Mouse (Mus musculus) lung, postnatal 25 days (tissue): Measurements from ENCODE around the gene Ccnd3.

ENCODE experiments used
- DNase-seq: peaks from one replicate; pipeline ENCODE4 v3.0.0; 2022; ENCODE audit warnings: low spot score

The Ccnd3 gene

DNA sequence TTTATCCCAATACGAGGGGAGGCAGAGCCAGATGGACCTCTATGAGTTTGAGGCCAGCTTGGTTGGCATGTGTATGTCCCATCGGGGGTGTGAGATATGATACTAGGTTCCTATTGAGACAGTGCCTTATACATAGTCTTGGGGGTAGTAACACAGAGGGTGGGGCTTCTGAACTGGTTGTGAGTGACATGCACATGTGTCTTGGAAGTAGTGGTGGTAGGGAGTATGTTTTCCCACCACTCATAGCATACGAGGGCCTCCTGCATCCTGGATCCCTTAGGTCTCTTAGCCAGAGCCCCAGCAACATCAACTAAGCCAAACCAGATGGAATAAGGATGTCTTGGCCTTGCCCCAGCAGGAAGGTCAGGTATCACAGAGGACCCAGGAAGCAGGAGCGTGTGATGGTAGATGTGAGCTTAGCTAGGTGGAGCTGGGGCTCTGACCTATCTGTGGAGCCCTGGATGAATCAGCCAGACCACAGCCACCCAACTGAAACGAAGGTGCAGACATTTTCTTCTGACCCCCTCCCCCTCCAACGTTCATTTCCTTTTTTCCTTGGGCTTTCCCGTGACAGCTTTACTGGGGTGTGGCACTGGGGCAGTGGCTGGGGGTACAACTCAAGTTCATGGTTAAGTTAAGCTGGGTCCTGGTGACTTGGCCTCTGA is 10.5 kb downstream of the Ccnd3 start:
- no peak for DNase-seq

DNA sequence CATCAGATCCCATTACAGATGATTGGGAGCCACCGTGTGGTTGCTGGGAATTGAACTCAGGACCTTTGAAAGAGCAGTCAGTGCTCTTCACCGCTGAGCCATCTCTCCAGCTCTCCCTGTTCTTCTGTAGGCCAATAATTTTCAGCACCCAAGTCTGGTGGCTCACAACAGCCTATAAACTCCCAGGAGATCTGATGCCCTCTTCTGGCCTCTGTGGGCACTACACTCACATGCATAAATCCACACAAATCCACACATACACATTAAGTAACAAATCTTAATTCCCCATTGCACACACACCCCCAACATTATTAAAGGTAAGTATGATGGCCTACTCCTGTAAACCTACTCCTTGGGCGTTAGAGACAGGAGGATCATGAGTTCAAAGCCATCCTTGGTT is 11.4 kb downstream of the Ccnd3 start:
- DNase-seq = no peak

DNA sequence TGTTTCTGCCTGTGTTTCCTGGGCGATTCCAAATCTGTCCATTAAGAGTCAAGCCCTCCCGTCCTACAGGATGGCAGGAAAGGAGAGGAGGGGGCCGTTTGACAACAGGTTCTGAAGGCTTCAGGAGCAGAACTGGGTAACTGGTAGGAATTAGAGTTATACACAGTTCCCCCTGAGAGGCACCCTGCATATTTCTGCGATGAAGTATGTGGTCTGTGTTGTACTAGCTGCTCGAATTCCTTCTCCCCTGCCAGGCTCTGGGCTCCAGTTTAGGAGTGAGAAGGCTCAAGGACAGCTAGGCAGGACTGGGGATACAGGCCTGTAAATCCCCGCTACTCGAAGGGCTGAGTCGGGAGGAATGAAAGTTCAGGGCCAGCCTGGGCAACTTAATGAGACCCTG is 13.4 kb downstream of the Ccnd3 start:
- DNase-seq = peak; percentile 56

DNA sequence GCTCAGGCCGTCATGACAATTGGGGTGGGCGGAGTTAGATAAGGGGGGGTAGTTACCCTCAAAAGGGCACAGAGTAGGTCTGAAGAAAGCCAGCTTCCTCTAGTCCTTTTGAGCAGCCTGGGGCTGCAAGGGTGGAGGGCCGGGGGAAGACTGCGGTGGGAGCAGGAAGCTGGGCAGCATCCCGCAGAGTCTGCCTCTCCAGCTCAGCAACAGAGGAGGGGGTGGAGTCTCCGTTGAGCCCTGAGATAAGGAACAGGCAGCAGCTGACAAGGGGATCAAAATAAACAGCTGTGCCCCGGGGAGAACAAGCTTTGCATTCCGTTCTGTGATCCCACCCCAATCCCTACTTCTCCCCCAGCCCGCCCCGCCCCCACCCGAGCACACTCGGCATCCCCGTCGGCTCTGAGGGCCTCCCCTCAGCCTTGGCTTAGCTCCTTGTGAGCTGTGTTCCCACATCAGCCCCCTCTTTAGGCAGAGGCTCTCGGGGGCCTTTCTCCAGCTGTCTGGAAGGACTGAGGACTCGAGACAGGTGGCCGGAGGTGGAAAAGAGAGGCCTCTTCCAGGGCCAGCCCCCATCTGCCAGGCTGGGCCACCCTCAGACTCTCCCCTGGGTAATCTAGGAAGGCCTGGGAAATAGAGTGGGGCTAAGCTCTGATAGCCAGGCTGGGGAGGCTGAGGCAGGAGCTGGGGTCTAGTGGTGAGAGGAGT is 16.9 kb downstream of the Ccnd3 start:
- DNase-seq = peak; percentile 76

DNA sequence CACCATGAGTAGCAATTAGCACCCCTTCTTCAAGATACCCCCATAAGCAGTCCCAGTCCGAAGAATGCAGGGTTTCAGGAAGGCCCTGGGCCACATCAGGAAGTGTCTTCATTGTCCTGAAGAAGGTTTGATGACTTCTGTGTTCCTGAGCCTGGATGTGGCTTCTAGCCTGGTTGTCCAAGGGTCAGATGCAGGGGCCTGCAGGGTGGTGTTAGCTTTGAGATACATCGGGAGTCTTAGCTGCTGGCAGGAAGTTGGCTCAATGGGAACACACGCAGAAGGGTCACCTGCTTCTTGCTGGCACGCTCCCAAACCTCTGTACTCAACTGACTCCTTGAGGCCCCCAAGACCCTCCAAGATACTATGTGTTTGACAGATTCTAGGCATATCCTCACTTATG is 17.7 kb downstream of the Ccnd3 start:
- DNase-seq = no peak

DNA sequence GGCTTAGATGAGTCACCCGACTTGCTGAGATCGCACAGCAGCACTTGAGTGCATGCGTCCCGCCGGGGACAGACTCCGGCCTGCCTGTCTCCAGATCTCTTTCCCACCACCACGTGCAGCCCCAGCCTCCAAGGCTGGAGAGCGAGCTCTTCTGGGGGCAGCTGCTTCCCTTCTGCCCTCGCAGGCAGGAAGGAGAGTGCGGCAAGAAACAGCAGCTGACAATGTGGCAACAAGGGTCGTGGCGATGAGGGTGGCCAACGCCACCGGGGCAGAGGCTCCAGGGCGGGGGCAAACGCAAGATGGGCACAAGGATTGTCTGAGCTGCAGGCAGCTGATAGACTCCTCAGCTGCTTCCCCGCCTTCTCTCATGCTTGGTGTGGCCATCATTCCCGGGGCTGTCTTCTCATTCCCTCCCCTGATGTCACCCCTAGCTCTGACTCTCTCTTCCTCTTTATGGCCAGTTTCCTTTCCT is 18.4 kb downstream of the Ccnd3 start:
- no peak for DNase-seq

DNA sequence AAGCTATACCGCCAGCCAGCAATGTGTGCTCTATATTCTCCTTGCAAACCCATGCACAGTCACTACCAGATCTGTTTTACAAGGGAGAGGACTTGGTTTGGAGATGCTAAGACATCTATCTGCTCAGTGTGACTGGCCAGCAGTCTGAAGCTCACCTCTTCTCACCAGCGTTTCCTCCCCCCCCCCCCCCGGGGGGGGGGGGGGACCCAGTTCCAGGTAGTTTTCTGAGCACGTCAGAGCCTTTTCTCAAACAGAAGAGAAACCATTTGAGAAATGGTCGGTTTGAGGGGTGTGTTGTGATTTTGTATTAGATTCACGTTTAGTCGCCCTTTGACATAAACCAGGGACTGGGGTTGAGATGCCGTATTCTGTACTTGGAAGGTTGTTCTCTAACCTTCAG is 19.2 kb downstream of the Ccnd3 start:
- no peak for DNase-seq

DNA sequence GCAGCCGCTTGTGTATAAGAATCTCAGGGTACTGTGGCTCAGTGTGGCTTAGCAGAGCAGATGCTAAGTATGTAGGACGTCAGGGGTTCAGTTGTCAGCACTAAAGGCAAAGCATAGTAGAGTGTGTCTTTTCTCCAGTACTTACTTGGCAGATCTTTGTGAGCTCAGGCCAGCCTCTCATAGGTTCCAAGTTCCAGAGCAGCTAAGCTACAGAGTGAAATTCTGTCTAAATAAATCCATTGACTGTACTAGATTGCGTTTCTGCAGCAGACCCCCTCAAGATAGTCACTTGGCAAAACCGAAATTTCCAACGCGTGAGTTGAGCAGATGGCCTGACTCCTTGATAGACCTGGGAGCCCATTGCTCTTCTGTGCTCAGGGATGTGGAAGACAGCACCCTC is 20.1 kb downstream of the Ccnd3 start:
- DNase-seq = no peak

DNA sequence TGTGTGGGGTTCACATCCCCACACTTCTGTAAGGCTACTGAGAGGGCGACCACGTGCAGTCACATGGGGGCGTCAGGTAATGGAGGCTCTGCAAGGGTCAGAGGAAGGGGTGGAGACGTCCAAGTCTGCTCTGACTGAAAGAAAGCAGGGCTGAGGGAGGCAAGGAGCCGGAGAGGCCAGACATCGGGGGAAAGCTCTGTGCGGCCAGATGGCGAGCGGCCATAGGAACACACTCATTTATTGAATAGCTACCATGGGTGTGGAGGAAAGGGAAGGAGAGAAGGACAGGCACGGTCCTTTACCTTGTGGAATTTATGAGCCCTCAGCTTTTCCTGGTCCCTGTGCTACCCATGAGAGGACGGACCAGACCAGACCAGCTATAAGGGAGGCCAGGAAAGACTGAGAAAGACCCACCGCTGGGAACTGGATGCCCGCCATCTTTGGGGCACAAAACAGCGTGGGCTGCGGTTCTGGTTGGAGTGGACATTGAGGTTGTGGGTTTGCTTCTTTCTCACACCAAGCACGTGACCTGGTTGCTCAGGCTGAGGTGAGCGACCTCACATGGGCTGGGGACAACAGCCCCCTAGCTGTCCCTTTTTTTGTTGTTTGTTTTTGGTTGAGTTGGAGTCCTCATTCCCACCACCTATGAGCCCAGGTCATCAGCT is 22.1 kb downstream of the Ccnd3 start:
- DNase-seq = no peak

DNA sequence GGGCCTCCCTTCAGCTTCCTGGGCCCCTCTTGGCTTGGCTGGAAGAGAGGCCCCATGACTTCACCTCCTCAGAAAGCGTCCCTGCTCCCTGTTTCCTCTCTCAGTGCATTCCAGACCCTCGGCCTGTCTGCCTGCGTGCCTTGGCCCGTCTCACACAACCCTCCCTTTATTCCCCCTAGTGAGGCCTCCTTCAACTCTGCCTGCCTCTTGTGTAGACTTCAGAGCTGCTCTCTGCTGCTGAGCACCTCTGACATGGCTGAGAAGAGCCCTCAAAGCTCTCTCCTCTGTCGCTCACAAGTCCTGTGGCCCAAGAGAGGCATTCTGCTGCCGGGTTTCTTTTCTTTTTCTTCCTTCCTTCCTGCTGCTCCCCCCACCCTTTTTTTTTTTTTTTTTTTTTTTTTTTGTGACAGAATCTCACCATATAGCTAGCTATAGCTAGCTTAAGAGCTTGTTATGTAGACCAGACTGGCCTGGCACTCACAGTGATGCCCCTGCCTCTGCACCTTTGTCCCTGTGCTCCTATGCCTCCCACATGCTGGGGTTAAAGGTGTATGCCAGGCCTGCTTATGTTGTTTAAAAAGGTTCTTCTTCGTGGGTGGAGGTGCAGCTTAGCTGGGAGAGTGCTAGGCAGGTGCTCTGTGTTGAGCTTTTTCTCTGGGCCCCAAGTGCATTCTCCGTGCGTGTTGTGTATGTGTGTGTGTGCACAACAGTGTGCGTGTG is 22.9 kb downstream of the Ccnd3 start:
- DNase-seq = peak; percentile 57

DNA sequence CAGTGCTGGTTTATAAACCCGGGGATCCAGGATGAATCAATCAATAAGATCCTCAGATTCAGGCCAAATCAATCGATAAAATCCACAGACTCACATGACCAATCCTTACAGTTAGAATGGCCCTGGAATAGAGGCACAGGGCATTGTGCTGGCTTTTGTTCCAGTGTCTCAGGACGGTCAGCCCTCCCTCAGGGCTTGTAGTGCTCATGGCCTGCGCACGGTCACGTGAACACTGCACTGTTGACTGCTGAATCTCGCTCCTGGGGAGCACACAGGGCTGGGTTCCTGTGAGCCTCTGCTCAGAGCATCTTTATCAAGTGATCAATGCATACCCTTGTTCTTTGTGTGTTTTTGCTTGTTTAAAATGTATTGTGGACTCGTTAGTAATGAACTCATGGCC is 24.1 kb downstream of the Ccnd3 start:
- DNase-seq = no peak

DNA sequence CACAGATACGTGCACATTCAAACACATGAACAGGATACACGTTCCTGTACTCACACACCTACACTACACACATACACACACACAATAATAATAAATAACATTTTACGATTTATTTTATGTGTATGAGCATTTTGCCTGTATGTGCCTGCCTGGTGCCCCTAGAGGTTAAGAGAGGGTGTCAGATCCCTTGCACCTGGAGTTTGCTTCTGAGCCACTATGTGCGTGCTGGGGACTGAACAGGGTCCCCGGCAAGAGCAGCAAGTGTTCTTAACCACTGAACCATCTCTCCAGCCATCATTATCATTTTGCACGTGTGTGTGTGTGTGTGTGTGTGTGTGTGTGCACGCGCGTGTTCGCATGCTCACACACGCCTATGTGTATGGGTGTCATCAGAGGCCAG is 24.7 kb downstream of the Ccnd3 start:
- no peak for DNase-seq

DNA sequence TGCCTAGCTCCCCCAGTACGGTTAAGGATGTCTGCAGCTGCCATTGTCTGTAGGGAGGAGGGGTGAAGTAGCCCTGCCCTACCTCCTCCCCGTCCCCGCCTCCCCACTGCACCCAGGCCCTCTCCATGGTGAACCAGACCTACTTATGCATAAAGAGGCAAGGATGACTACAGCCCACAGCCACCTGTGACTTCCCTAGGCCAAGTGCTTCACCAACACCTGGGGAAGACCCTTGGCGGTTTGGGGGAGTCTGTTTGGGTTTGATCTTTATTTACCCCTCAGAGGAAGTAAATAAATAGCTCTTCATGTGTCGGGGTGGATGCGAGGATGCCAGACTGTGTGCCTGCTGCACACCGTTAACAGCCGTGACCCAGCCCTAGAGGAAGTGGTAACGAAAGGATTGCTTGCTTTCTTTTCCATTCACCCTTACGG is 26.6 kb downstream of the Ccnd3 start:
- no peak for DNase-seq

DNA sequence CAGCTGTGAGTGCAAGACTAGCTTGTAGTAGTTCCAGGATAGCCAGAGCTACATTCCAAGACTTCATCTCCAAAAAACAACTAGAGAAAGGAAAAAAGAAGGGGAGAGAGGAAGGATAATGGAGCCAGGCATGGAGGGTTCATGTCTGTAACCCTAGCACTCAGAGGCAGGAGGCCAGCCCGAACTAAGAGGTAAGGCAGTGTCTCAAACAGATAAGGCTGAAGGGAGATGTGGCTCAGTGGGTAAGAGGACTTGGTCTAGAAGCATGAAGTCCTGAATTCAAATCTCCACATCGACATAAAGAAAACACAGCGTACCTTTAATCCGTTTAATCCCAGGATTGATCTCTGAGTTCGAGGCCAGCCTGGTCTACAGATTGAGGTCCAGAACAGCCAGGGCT is 27.5 kb downstream of the Ccnd3 start:
- DNase-seq = no peak

DNA sequence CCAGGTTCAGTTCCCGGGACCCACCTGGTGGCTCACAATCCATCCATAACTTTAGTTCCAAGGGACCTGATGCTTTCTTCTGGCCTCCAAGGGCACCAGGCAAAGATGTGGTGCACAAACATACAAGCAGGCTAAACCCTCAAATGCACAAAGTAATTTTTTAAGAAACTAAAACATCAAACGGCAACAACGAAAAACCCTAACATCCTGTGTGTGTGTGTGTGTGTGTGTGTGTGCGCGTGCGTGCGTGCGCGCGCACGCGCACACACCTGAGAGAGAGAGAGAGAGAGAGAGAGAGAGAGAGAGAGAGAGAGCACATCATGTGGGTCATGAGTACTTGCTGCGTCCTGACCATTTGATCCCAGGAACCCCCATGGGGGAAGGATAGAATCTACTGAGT is 28.8 kb downstream of the Ccnd3 start:
- DNase-seq = no peak

DNA sequence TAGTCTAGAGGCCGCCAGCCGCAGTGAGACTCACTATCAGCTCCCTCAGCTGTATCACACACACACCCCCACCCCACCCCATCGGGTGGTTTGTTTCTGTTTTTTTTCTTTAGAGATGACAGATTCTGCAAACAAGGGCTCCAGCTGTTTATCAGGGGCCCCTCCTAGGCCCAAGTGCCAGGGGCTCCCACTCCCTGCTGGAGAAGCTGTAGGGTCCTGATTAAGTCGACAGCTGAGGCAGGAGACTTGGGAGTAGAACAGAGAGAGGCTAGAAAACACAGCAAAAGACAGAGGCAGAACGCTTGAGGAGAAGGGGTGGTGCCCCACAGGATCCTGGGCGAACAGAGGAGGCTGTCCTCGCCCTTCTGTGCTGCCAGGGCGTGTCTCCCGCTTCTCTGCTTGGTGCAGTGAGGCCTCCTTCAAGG is 31.0 kb downstream of the Ccnd3 start:
- no peak for DNase-seq

DNA sequence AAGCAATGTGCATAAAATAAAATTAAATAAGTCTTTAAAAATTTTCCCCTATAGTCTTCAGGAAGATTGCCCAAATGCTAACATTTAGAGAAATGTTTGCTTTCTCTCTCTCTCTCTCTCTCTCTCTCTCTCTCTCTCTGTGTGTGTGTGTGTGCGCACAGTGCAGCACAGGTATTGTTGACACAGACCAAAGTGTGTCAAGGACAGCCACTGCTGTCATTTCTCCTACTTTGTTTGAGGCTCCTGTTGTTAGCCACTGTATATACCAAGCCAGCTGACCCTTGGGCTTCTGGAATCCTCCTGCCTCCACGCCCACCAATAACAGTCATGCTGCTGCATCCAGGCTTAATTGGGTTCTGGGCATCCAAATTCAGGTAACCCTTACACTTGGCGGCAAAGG is 33.2 kb downstream of the Ccnd3 start:
- DNase-seq = no peak

DNA sequence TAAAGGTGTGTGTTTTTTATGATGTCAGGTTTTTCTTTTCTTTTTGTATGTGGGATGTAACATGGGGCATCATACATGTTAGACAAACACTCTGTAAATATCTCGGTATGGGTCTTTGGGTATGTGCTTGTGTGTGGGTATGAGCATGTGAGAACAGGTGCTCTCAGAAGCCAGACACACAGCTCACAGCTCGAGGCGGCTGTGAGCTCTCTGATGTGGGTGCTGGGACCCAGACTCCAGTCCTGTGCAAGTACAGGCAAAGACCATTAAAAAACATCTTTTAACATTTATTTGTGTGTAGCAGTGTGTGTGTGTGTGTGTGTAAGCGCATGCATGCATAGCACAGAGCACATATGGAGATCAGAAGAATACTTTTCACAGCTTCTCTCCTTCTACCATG is 34.3 kb downstream of the Ccnd3 start:
- no peak for DNase-seq

DNA sequence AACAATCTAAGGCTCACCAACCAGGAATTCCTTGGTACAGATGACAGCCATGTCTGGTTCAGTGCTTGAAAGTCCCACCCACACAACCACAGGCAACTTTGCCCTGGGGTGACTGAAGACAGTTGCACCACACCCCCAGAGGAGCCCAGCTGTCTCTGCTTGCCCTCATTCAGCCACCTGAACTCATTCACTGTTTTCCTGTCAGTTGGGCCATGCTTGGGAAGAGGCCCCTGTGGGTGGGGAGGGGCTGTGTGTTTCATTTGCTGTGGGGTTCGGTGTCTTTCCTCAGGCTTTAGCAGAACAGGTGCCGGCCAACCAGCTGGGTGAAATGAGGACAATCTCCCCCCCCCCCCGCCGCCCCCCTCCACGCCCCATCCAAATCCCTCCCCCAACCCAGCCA is 37.2 kb downstream of the Ccnd3 start:
- no peak for DNase-seq

DNA sequence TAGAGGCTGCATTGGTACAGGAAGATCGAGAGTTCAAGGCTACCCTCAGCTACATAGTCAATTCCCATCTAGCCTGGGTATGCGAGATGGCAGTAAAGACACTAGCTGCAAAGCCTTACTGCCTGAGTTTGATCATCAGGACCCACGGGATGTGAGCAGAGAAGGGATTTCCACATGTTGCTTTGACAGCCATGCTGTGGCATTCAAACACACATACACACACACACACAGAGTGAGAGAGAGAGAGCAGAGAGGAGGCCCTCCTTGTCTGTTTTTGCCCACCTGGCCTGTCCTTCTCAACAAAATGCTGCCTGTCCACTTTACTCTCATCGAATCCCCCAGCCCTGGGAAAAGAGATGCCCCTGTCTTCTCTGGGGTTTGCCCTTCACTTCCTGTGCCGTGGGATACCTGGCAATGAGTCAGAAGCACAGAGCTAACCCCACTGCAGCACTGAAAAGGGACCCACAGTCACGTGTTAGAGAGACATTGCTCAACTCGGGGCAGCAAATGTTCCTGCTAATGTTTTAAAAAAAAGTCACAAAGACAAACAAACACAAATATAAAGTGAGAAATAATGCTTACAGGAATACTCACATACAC is 38.3 kb downstream of the Ccnd3 start:
- DNase-seq = peak; percentile 50

DNA sequence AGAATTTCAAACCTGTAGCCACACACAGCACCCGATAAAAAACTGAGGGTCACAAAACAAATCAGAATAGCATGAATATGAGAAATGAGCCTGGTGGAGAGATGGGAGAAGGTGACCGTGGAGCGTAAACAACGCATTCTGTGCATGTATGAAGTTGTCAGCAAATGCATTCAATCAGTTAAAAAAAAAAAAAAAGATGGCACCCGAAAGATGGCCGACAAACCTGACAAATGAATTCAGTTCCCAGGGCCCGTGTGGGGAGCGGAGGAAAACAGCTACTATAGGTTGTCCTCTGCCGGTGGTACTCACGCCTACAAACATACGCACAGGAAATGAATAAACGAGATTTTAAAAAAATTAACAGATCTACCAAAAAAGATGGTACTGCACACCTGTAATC is 40.3 kb downstream of the Ccnd3 start:
- no peak for DNase-seq

DNA sequence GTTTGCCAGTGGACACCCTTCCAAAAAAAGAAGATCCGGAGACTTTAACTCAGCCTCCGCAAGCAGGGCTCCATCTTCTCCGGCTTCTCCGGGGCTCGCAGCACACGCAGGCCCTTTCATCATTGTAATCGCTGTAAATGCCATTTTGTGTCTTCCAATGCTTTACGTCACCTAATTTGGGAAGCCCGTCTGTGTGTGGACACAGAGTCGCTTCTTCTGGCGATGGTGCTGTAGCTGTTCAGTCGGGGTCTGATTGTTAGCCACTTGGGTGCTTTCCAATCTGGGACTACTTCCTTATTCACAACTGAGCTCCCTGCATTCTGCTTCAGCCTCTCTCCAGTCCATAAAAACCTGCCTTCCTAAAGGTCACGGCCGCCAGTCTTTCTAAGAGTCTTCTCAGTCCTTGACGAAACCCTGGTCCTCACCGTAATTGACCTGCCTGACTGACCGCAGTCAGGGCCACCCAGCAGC is 41.0 kb downstream of the Ccnd3 start:
- no peak for DNase-seq
